Mouse (Mus musculus) lung, postnatal 4 days (tissue): ENCODE results near the gene Efs.
"Not testable (repeated sequence)": the region's sequence is repeated elsewhere in the genome, so short reads cannot be mapped to it uniquely, and the experiment has no call there.

Experiments
- DNase-seq, 2 experiments: peaks; one replicate each; pipeline ENCODE4 v3.0.0; 2021

The Efs gene

DNA sequence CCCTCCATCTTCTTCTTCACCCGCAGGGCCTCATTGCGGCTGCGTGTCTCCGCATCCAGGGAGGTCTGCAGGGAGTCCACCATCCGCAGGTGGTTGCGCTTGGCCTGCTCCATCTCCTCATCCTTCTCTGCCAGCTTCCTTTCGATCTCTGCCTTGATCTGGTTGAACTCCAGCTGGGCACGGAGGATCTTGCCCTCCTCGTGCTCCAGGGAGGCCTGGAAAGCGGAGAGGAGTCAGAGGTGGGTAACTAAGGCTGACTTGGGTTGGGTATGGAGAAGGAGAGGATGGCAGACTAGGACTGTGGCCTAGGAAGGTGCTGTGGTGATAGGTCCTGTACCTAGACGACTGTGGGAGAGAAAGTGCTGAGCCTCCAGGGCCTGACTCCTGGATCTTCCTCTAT, 21.1 kb upstream of the Efs start:
- DNase-seq = not testable (repeated sequence)

DNA sequence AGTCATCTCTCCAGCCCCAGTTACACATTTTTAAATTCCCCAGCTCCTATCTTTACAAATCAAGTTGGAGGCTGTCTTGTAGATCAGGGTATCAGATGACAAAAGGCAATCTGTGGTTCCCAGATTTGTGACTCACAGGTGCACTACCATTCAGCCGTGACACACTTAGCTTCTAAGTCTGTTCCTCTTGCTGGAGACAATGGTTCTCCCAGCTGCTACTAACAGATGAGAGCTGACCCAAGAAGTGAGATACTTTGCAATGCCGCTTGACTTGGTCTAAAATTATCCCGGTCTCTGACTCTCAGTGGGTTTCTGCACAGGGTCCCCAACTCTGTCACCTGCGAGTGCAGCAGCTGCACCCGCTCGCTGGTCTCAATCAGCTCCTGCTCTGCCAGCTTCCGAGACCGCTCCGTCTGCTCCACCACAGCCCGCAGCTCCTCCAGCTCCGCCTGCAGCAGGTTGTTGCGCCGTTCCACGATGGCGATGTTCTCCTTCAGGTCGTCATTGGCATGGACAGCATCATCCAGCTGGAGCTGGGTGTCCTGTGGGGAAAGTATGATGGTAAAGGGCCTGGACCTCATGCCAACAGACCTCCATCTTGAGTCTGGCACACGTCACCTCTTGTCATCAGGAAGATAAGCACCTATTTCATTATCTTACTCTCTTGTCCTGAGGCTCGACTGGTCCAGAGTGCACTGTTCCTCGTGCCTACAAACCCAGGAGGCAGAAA, 20.2 kb upstream of the Efs start:
- DNase-seq = no peak

DNA sequence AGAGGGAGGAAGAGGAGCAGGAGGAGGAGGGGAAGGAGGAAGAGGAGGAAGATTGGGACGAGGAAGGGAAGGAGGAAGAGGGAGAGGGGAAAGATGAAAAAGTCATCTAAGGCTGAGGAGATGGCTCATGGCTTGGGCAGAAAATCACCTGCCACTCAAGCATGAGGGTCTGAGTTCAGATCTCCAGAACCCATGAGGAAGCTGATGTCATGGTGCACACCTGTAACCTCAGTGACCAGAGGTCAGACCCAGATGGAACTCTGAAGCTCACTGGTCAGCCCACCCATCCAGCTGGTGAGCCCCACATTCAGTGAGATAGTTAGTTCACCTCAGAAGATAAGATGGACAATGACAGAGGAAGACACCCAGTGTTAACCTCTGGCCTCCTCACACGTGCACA, 19.0 kb upstream of the Efs start:
- no peak for DNase-seq

DNA sequence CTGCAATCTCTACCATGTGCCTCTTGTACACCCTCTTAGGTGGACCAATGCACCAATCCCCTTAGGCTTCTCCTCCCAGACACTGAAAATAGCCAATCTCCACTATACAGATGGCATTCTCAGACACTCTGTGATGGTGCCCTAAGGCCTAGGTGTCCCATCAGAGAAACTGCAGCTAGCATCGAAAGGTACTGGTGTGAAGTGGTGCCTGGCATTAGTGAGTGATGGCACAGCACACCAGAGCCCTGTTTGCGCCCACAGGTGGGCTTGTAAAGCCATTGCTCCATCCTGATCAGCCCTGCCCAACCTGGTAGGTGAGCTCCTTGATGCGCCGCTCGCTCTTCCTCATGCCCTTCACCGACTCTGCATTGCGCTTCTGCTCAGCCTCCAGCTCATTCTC, 18.0 kb upstream of the Efs start:
- DNase-seq = no peak

DNA sequence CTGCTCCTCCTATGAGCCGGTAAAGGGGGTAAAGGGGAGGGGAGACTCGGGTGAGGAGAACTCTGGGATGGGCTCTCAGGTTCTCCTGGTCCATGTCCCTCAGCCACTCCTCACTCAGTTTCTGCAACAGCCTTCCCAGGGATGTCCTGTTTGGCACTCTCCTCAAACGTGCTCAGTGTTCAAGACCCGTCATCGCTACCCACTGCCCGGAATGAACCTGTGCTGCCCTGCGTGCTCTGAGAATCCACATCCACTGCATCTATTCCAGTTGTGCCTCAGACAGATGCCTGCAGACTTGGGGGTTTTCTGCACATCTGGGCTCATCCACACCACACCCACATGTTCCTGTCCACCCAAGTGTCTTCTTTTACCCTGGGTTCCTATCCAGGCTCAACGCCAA, 16.6 kb upstream of the Efs start:
- no peak for DNase-seq

DNA sequence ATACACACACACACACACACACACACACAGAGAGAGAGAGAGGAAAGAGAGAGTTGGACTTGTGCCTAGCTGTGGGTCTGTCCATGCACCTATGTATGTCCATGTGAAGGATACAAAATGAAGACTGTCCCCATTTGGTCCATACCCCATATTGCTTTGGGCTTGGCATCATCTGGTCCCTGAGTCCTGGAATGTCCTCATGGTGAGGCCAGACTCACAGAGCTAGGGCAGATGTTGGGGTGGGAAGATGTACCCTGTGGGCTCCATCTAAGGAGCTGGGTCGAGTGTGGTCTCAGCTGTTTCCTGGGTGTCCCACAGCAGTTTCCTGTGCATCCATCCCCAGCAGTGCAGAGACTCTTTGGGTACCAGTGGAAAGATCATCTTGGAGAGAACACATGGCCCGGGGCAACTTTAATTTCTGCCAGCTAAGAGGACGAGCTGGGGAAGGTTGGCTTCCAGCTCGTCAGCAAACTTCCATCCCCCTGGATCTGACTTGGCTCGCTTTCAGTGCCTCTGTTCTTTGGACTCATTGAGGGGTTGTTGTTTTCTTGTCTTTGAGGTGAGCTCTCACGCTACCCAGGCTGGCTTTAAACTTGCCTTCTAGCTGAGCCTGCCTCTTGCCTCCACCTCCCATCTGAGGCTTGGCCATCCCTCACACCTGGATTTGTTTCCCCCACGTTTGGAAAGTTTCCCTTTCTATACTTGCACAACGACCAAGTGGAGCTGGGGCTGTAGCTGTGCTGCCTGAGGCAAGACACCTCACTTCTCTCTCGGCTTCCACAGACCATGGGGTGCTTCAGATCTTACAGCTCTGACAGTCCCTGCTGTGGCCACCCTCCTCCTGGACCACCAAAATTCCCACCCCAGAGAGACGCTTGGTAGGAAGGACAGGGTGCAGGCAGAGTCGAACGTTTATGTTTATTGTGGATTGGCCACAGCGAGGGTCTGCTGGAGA, 15.4 kb upstream of the Efs start:
- no peak for DNase-seq

DNA sequence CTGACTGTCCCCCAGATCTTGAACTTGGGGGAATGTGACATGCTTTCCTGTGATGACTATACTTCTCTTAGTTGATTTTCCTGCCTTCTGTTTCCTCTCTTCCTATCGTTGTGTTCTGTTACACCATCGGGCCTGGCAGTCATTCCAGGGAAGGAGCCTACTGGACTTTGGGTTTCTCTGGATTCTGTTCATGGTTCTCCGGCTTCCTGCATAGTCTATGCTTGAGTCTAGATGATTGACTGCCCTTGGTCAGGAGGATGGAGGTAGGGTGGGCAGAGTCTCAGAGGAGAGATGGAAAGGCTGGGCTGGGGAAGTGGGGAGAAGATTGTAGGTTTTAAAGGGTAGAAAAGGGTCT, 14.2 kb upstream of the Efs start:
- no peak for DNase-seq

DNA sequence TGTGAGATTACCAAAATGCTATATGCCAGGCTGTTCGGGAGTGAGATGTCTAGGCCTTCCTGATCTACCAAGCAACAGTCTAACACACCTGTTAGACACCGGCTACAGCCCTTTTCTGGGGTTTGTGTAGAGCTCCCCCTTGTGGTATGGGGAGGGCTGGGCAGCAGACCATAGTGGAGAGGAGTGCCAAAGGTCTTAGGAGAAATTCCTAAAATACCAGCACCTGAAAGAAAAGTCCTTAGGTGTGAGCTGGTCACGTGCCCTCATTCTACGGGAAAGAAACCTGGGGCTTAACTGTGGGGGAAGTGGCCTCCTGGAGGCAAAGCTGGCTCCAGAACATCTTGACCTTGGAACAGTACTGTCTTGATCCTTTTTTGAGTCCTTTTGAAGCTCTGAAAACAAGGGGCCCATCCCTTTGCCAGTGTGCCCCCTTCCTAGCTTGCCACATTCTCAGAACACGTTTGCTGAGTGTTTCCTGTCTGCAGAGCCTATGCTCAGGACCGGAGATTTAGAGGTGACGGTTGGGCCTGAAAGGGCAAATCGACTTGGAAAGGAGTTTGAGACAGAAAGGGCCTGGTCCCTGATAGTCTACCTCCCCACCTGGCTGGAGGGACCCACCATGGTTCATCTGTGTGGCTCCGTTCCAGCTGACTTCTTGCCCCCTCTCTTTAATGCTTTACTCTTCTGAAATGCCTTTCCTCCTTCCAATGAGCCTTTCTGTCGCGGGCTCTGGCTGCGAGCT, 13.7 kb upstream of the Efs start:
- peak; percentile 79 to 82 for DNase-seq

DNA sequence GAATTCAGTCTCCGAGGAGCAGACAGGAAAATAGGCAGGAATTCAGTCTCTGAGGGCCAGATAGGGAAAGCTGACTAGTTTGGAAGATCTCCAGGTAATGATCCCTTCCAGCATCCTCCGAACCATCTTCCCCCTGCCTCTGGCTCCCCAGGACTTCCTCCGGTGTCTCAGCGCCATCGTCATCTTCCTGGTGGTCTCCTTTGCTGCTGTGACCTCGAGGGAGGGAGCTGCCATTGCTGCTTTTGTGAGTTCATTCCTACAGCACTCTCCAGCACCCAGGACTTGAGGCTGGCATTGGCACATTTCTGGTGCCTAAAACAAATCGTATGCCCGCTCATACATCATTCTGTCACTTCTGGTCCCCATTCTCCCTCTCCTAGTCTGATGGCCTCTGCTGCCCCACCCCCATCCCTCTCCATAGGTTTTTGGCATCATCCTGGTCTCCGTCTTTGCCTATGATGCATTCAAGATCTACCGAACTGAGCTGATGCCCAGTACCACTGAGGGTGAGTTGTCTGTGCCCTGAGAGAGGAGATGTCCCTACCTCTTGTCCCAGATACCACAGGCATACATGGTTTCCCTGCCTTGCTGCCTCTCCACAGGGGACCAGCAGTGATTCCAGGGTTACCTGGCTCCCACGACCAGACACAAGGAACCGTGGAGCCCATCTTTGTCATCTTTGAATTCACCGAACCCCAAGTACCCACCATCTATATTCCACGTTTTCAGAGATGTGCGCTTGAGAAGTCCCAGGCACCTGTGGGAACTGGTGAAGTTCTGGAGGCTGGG, 12.7 kb upstream of the Efs start:
- no peak for DNase-seq

DNA sequence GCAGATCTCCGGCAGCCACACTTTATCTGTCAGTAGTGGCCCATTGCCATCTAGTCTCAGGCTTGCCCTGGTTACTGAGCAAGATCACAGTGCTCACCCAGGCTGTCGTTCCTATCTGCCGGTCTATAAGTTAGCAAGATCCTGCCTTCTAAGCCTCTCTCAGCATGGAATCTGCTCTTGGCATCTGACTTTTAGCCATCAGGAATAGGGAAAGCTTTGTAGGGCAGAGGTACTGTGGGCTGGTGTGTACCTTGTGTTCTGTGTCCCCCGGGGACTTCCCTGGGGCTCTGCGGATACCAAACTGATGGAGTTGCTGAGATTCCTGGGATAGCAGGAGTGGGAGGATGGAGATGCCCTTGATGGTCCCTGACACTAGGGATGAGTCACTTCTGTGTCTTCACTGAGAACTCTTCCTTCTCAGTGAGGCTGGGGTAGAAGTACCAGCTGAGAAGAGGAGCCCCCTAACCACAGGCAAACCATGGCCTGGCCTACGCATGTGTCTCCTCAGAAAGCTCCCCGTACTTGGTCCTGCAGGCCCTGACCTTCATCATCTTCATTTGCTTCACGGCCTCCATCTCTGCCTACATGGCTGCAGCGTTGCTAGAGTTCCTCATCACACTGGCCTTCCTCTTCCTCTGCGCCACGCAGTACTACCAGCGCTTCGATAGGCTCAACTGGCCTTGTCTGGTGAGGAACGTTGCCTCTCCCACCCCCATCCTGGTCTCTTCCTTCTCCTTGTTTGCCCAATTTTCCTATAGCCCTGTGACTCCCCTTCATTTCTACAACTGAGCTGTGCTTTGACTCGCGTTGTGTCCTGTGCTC, 11.6 kb upstream of the Efs start:
- no peak for DNase-seq

DNA sequence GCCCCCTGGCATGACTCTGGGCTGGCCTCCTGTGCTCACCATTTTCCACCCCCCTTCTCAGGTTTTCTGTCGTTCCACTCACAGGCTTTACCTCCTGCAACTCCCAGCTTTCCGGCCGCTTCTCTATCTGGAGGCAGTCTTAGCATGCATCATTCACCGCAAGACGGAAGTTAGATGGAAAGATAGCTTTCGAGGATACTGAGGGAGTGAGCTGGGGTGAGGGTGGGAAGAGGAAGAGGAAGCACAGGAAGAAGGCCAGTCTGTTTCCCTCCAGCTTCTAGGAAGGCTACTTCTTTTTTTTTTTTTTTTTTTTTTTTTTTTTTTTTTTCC, 10.9 kb upstream of the Efs start:
- DNase-seq = no peak

DNA sequence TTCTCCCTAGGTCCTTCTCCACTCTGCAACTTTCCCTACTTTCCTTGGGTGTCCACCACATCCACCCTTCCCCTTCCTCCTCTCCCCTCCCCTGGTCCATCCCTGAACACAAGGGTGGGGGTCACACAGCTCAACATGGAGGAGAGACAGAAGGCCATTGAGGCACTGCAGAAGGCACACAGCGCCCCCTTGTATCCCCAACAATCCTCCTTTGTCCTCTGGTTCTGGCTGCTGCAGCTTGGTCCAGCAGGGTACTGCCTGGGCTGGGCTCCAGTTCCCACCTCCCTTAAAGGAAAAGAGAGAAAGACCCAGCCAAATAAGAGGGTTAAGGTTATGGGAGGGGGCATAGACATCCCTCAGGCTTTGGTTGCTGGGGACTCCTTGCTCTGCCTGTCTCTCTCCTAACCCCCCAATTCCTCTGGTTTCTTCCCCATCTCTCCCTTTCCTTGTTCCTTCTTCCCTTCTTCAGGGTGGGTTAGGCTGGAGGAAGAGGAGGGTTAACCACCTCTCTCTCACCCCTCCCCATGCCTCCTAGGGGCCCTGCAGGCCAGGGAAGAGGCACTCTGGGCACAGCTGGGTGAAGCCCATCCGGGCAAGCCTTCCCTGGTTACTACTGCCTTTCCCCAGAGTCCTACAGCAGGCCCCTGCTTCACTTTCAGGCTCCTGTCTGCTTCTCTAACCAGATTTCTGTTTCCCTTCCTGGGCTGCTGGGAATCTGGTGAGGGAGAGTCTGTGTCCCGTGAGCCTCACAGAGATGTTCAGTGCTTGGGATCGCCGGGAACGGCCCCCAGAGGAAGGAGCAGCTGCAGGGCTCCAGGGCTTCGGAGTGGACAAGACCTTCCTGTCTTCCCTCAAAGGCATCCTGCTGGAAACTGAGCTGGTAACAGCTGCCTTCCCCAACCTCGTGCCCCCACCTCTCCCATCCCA, 10.2 kb upstream of the Efs start, which contains the start of gene Cmtm5:
Gene Cmtm5 (plus strand): TSS at position 358 of the 927 bp plus-strand sequence.
- DNase-seq = no peak

DNA sequence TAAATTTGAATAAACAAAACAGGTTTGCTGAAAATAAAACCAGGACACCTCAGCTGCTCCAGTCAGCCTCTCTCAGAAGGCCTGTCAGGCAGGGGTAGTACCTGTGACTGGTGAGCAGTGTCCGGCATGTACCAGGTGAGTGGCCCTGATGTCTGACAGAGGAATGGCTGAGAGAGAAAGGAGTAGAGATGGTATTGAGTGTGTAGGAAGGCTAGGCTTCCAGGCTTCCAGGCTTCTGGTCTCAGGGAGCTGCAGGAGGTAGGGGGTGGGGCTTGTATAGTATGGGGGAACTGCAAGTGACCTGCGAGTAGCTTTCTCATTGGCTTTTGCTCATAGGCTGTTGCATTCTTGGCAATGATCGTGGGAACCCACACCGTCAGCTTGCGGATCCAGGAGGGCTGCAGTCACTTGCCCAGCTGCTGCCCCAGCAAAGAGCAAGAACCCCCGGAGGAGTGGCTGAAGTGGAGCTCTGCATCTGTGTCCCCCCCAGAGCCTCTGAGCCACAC, 6.8 kb upstream of the Efs start, which contains the start of gene Il25:
Gene Il25 (plus strand): TSS at position 51 of the 506 bp plus-strand sequence.
- DNase-seq = no peak

DNA sequence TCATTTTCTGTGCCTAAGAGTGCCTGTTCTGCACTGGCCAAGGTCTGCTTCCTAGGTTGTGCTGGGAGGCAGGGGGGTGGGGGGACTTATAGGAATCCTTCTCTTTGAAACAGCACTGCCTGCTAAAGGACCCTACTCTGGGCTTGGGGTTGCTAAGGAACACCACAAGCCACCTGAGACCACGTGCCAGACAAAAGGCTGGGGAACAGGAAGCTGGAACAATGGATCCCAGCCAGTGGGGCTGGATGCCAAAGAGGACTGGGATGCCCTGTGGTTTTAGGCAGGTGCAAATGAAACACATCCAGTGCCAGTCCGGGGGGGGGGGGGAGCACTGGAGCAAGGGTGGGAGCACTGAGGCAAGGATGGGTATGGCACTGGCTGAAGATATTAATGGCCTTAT, 4.5 kb upstream of the Efs start:
- DNase-seq = peak in 1 of 2 experiments; percentile 27

DNA sequence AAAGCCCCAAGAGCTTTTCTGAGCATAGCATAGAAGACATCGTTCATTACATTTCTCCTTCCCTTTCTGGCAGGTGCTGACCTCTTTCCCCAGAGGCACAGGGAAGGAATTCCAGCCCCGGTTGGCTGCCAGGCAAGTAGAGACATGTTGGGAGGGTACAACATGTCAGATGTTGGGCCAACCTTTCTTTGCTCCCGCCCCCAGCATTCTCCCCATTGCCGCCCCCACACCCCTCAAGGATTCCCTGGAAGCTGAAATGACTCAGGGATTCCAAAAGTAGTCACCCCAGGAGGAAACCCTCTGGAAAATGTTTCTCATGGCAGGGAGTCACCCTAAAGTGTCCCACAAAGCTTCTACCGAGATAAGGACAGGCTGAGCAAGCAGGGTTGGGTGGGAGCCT, 3.9 kb upstream of the Efs start:
- DNase-seq = no peak

DNA sequence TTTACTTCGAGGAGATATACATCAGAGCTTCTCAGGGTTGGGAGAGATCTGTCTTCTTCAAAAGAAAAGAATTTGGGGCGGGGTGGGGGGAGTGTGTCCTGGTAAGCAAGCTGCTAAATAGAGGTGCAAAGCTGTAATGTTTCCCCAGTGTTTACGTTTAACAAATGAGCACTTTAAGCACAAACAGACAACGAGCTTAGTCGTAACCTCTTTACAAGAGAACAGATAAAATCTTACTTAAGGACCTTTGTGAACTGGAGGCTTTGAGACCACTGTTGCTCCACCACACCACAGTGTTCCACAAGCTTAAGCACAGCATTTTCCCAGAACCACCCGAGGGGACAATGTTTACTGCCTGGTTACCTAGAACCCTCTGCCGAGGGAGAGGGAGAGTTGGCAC, 1.4 kb upstream of the Efs start:
- no peak for DNase-seq

DNA sequence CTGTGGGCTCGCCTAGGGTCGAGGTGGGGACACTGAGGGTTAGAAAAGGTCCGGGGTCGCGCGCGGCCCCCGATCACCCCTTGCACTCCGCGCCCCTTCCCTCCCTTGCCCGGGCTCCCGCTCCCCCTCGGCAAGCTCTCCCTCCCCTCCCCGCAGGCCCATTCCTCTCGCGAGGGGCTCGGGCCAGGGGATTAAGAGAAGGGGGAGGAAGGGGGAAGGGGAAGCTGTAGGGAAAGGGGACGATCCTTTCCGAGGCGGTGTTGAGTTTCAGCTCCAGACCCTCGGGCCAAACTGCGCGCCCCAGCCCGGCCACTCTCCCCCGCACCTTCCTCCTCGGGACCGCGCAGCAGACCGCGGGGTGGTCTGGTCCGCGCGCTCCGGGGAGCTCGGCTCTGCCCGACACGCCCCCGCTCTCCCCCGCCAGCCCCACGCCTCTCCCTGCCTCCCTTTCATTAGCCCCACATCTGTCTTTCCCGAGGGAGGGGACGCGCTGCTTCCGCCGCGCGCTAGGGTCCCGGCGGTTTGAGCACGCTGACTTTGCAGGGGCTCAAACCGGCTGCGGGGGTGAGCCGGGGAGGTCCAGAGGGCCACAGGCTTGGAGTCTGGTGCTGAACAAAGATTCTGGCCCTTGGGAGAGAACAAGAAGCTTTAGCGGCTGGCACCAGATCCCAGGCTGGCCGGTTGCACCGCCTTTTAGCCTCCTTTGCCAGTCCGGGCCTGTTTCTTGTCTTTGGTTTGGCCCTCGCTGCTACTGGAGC, 654 bp upstream of the Efs start:
- peak; percentile 62 to 83 for DNase-seq

DNA sequence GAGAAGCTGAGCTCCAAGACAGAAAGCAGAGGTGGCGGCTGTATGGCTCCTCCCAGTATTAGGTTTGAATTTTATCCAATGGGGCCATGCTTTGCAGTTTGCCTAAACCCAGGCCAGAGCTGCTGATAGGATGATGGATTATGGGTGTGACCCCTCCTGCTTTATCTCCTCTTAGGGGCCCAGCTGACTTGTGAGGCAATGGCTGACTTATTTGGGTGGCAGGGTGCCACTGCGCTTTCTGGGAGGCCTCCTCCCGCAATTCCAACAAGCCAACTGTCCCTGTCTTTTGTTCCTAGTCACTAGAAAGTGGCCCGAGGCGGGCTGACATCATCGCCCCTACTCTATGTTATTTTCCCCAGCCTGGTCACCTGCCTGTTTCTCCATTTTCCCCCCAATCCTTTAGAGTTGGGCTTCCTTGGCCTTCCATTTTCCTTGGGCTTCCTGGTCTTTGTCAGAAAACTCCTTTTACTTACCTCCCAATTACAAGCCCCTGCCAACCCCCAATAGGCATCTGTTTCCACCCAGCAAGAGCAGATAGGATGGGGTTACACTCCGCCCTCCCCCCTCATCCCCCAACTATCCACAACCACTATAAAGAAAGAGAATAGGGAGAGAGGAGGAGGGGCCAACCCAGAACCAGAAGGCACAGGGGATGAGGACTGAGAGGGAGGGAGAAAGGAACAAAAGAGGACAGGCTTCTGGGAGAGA, 1.1 kb downstream of the Efs start:
- DNase-seq = peak; percentile 47 to 68
